Mouse (Mus musculus) lung, postnatal 0 days (tissue): ENCODE results near the gene Abo. TPM values are rescaled to one million over a fixed set of nuclear protein-coding genes. Genes with fewer than 3 reads are reported as not detected.
A peak's percentile ranks its signal among the peaks of the same experiment; 100 is the strongest.
"Not testable (repeated sequence)": the region's sequence is repeated elsewhere in the genome, so short reads cannot be mapped to it uniquely, and the experiment has no call there.

Source experiments
- ATAC-seq: fragments of 200-750 bp; cut with Nextera tagmentation; 2 replicates; pipeline ENCODE4 v1.8.0; 2017; ENCODE audit warnings: moderate library complexity
- DNase-seq: peaks from one replicate; pipeline ENCODE4 v3.0.0-alpha.2; 2016; ENCODE audit warnings: low spot score
- H3K27ac ChIP-seq: fragments of 300-500 bp; sonication (generic); 2 replicates; pipeline ENCODE4 v1.5.1; 2014; ENCODE audit warnings: antibody characterized with exemption, mild to moderate bottlenecking, low read length, mixed read lengths
- H3K27me3 ChIP-seq: fragments of 300-500 bp; sonication (generic); replicated peaks from 2 replicates; pipeline ENCODE4 v1.6.1; 2014; ENCODE audit warnings: low read length, mixed read lengths; ENCODE audit not compliant: insufficient read depth
- H3K36me3 ChIP-seq: fragments of 300-500 bp; sonication (generic); 2 replicates; pipeline ENCODE4 v1.6.1; 2014; ENCODE audit warnings: low read length, mixed read lengths; ENCODE audit not compliant: insufficient read depth
- H3K4me1 ChIP-seq: fragments of 300-500 bp; sonication (generic); 2 replicates; pipeline ENCODE4 v1.6.1; 2014; ENCODE audit warnings: antibody characterized with exemption, low read depth, low read length, mixed read lengths; ENCODE audit not compliant: insufficient read depth
- H3K4me2 ChIP-seq: fragments of 300-500 bp; sonication (generic); replicated peaks from 2 replicates; pipeline ENCODE4 v1.6.1; 2014; ENCODE audit warnings: low read depth, mild to moderate bottlenecking, low read length, moderate library complexity, mixed read lengths
- H3K4me3 ChIP-seq: fragments of 300-500 bp; sonication (generic); 2 replicates; pipeline ENCODE4 v1.5.1; 2014; ENCODE audit warnings: low read depth, low read length
- H3K9ac ChIP-seq: fragments of 300-500 bp; sonication (generic); replicated peaks from 2 replicates; pipeline ENCODE4 v1.6.1; 2014; ENCODE audit warnings: low read depth, mild to moderate bottlenecking
- H3K9me3 ChIP-seq: fragments of 300-500 bp; sonication (generic); 2 replicates; pipeline ENCODE4 v1.6.1; 2016; ENCODE audit warnings: low read length, mixed read lengths
- CTCF ChIP-seq: IDR thresholded peaks from 2 replicates; pipeline ENCODE4 v1.5.1; 2016; ENCODE audit warnings: antibody characterized with exemption, mild to moderate bottlenecking
- EP300 ChIP-seq: IDR thresholded peaks from 2 replicates; pipeline ENCODE4 v1.6.1; 2016; ENCODE audit warnings: antibody characterized with exemption, mild to moderate bottlenecking, control low read depth
- whole genome bisulfite sequencing: fragments of 180-500 bp; shearing (Covaris S2); extraction: QIAGEN DNeasy Blood & Tissue Kit; methylation state at CpG from one replicate; pipeline ENCODE4 v1.1.7; 2014; 5-methylcytosine and 5-hydroxymethylcytosine counted together
- polyA plus RNA-seq: library from polyadenylated mRNA; unstranded; fragments of >200 nt; fragmentation: Nextera tagmentation; extraction: Ambion mirVana; gene quantifications from 2 replicates; pipeline ENCODE4 v1.2.1, GENCODE M21; 2015

Gene Abo
- polyA plus RNA-seq, 1 experiment from 2014 or later = not detected

- ATAC-seq (no peak), DNase-seq (no peak)
- H3K4me3 ChIP-seq = peak overlapping the region; percentile 68
- H3K36me3 ChIP-seq = peaks cover 4% of the 10 kb centered on the region; the same call in 1 of the 2 replicates
- H3K9ac ChIP-seq = peak overlapping the region; percentile 63
- WGBS = 11% methylated on average over 7 of the region's 7 CpGs
- H3K27ac ChIP-seq = peak overlapping the region; percentile 89
- H3K4me1 ChIP-seq = peaks cover 11% of the 10 kb centered on the region; the same call in 1 of the 2 replicates
- H3K27me3 ChIP-seq = no peaks in the 10 kb centered on the region
- peak overlapping the region; percentile 88 for H3K4me2 ChIP-seq
- TF ChIP-seq CTCF (no peak), EP300 (no peak)
- no peaks in the 10 kb centered on the region for H3K9me3 ChIP-seq
Measured at GRCm38 (mm10) chr2:26903311-26903710, 38.5 kb upstream of the Abo start.

GRCm38 (mm10) chr2:26902467-26903220, 37.9 kb upstream of the Abo start, which contains the start of gene Surf6:
Gene Surf6, minus strand, starts transcription at chr2:26902879.
- Histone ChIP-seq H3K4me2 (peak within 1 kb of the TSS; percentile 88), H3K27ac (peak within 1 kb of the TSS; percentile 89), H3K4me1 (peaks cover 10% of the 10 kb centered on the region; the same call in 1 of the 2 replicates), H3K9me3 (no peaks in the 10 kb centered on the region), H3K36me3 (peaks cover 7% of the 10 kb centered on the region; the same call in 1 of the 2 replicates), H3K27me3 (no peaks in the 10 kb centered on the region), H3K9ac (peak within 1 kb of the TSS; percentile 63), H3K4me3 (peak within 1 kb of the TSS; percentile 68)
- peak; percentile 98 for DNase-seq
- TF ChIP-seq CTCF = no peak
- TF ChIP-seq EP300 = no peak; the same call in 1 of the 2 replicates
- WGBS = under 1% methylated on average over 41 of the region's 41 CpGs
- ATAC-seq = peak; percentile 97

DNA sequence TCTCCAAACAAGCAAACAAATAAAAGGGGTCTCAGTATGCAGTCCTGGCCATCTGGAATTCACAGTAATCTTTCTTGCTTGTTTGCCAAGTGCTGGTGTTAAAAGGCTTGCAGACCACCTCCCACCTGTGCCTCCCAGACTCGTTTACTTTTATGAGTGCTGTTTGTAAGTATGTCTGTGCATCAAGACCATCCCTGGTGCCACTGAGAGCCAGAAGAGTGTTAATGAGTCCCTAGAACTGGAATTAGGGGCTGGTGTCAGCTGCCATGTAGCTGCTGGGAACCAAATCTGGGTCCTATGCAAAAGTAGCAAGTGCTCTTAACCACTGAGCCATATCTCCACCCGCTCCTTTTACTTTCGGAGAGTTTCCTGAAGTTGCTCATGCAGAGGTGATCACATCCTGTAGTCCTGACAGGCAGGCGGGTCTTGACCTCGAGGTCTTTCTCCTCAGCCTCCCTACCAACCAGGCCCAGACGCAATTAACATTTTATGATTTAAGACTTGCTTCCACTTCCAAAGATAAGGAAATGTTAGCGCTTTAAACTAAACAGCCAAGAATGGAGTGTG, 37.1 kb upstream of the Abo start:
- H3K36me3 ChIP-seq = peaks cover 7% of the 10 kb centered on the region; the same call in 1 of the 2 replicates
- H3K4me1 ChIP-seq = peaks cover 6% of the 10 kb centered on the region; the same call in 1 of the 2 replicates
- H3K9ac ChIP-seq = peak overlapping the region; percentile 63
- peak overlapping the region; percentile 68 for H3K4me3 ChIP-seq
- H3K9me3 ChIP-seq = no peaks in the 10 kb centered on the region
- 6% methylated on average over 7 of the region's 7 CpGs for WGBS
- no peak for ATAC-seq
- peak overlapping the region; percentile 88 for H3K4me2 ChIP-seq
- no peak for DNase-seq
- TF ChIP-seq EP300 (no peak), CTCF (no peak)
- no peaks in the 10 kb centered on the region for H3K27me3 ChIP-seq
- peak overlapping the region; percentile 89 for H3K27ac ChIP-seq

DNA sequence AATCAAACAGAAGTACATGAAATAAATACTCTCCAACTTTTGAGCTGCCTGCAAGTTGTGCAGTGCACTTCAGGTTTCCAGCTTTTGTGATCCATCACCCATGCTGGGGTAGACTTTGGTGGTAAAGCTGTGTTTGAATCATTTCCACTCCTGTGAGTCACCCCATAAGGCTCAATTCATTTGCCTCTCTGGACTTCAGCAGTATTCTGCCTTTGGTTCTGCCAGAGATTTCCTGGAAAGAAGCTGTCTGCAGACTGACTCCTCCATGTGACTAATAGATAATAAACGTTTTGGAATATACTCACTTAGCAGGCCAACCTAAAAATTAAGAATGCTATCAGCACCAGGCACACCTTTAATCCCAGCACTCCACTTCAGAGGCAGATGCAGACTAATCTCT, 36.0 kb upstream of the Abo start:
- Histone ChIP-seq H3K9ac (no peak overlapping the region), H3K27me3 (no peaks in the 10 kb centered on the region), H3K36me3 (peaks cover 11% of the 10 kb centered on the region; the same call in 1 of the 2 replicates), H3K4me1 (peaks cover 6% of the 10 kb centered on the region; the same call in 1 of the 2 replicates), H3K4me3 (no peak overlapping the region), H3K9me3 (no peaks in the 10 kb centered on the region), H3K4me2 (no peak overlapping the region), H3K27ac (no peak overlapping the region)
- DNase-seq = no peak
- WGBS = 56% methylated on average over 1 of the region's 1 CpGs
- TF ChIP-seq CTCF (no peak), EP300 (no peak)
- no peak for ATAC-seq

GRCm38 (mm10) chr2:26895898-26896297, 31.1 kb upstream of the Abo start:
- no peak overlapping the region for H3K9ac ChIP-seq
- no peaks in the 10 kb centered on the region for H3K27me3 ChIP-seq
- ATAC-seq (no peak), DNase-seq (no peak)
- H3K4me1 ChIP-seq = no peaks in the 10 kb centered on the region
- H3K36me3 ChIP-seq = peaks cover 31% of the 10 kb centered on the region
- no peaks in the 10 kb centered on the region for H3K9me3 ChIP-seq
- 87% methylated on average over 4 of the region's 4 CpGs for WGBS
- H3K4me2 ChIP-seq = no peak overlapping the region
- TF ChIP-seq EP300 (no peak), CTCF (peak; percentile 10; the same call in 1 of the 2 replicates)
- H3K4me3 ChIP-seq = no peak overlapping the region
- no peak overlapping the region for H3K27ac ChIP-seq

- H3K4me2 ChIP-seq, H3K27ac ChIP-seq, H3K9me3 ChIP-seq, H3K4me1 ChIP-seq, H3K36me3 ChIP-seq, H3K9ac ChIP-seq, ATAC-seq, H3K27me3 ChIP-seq, DNase-seq, H3K4me3 ChIP-seq: not testable (repeated sequence)
- 84% methylated on average over 4 of the region's 4 CpGs for WGBS
Measured at GRCm38 (mm10) chr2:26886170-26886569, 21.4 kb upstream of the Abo start.

- not testable (repeated sequence) for DNase-seq, ATAC-seq
- WGBS = 84% methylated on average over 2 of the region's 2 CpGs
Measured at GRCm38 (mm10) chr2:26885541-26885940, 20.8 kb upstream of the Abo start.

More at GRCm38 (mm10) chr2:26885541-26885940, 20.8 kb upstream of the Abo start:
- H3K4me2 ChIP-seq, H3K4me1 ChIP-seq, H3K27ac ChIP-seq, H3K36me3 ChIP-seq, H3K9me3 ChIP-seq, H3K9ac ChIP-seq, H3K27me3 ChIP-seq, H3K4me3 ChIP-seq: not testable (repeated sequence)
